21 mouse cellular contexts compared by ENCODE assay signal in the genomic region with DNA sequence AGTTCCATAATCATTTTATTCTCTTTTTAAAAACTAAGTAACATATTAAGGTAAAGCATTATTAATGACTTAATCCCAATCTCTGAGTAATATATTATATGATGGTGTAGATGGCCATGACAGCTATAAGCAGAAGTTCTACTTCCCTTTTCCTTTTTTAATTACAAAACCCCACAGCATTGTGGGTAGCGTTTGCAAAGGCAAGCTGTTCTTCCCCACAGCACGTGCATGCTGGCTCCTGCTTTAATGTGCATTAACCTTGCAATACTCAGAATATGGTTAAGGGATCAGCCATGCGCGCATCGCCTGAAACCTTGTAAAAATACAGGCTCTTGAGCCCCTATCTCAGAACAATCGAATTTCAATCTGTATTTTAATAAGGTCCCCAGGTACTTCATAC.
"Had no signal": no experiment of that assay in that cellular context is flagged by ENCODE, and none has a peak within 500 bp of the region (broad histone marks: within the 10 kb centered on the region; RNA-seq: fewer than 3 reads in every experiment).

No protein-coding gene starts in this region.

- H3K9me3 ChIP-seq: limb, embryonic 10.5 days; limb, embryonic 13.5 days; liver, embryonic 12.5 days; liver, embryonic 15.5 days; megakaryocyte, embryonic 14.5 days; midbrain, embryonic 10.5 days; midbrain, embryonic 13.5 days; neural tube, embryonic 12.5 days; neural tube, embryonic 15.5 days; stomach, embryonic 15.5 days had no signal

- H3K4me2 ChIP-seq: limb, embryonic 13.5 days; liver, embryonic 12.5 days; liver, embryonic 15.5 days; midbrain, embryonic 13.5 days; neural tube, embryonic 12.5 days; neural tube, embryonic 15.5 days; stomach, embryonic 15.5 days had no signal

- H3K4me3 ChIP-seq: limb, embryonic 10.5 days; limb, embryonic 13.5 days; liver, embryonic 12.5 days; liver, embryonic 15.5 days; megakaryocyte, embryonic 14.5 days; midbrain, embryonic 10.5 days; midbrain, embryonic 13.5 days; neural tube, embryonic 12.5 days; neural tube, embryonic 15.5 days; stomach, embryonic 15.5 days had no signal

- H3K27ac ChIP-seq: limb, embryonic 10.5 days; limb, embryonic 13.5 days; liver, embryonic 12.5 days; liver, embryonic 15.5 days; midbrain, embryonic 10.5 days; midbrain, embryonic 13.5 days; neural tube, embryonic 12.5 days; neural tube, embryonic 15.5 days; stomach, embryonic 15.5 days had no signal

- H3K4me1 ChIP-seq: limb, embryonic 10.5 days; limb, embryonic 13.5 days; liver, embryonic 12.5 days; liver, embryonic 15.5 days; megakaryocyte, embryonic 14.5 days; midbrain, embryonic 10.5 days; midbrain, embryonic 13.5 days; neural tube, embryonic 12.5 days; neural tube, embryonic 15.5 days; stomach, embryonic 15.5 days had no signal

- DNase-seq: kidney, adult 9 months; kidney, postnatal 14 days; kidney, postnatal 4 days; liver; lung, adult 2 months; lung, postnatal 14 days; lung, postnatal 4 days; right cerebral cortex, adult 18-20 months; right cerebral cortex, postnatal 14 days; right cerebral cortex, postnatal 4 days; thymus, postnatal 25 days had no signal

- ATAC-seq: liver, embryonic 12.5 days; midbrain, embryonic 13.5 days had no signal

- H3K27me3 ChIP-seq: limb, embryonic 13.5 days; liver, embryonic 12.5 days; liver, embryonic 15.5 days; megakaryocyte, embryonic 14.5 days; midbrain, embryonic 13.5 days; neural tube, embryonic 12.5 days; neural tube, embryonic 15.5 days; stomach, embryonic 15.5 days had no signal

- H3K9ac ChIP-seq: limb, embryonic 13.5 days; liver, embryonic 12.5 days; liver, embryonic 15.5 days; midbrain, embryonic 13.5 days; neural tube, embryonic 12.5 days; neural tube, embryonic 15.5 days; stomach, embryonic 15.5 days had no signal

- H3K36me3 ChIP-seq: limb, embryonic 10.5 days; limb, embryonic 13.5 days; liver, embryonic 12.5 days; liver, embryonic 15.5 days; midbrain, embryonic 10.5 days; midbrain, embryonic 13.5 days; neural tube, embryonic 12.5 days; neural tube, embryonic 15.5 days; stomach, embryonic 15.5 days had no signal
